Comparison of ENCODE assay signal across 16 mouse cellular contexts in genomic region chr1:194745177-194745934, GRCm38 (mm10).
A peak's percentile ranks its signal among the peaks of the same experiment; 100 is the strongest.
DNase-seq lines count a peak whose midpoint lies in the region; ATAC-seq and TF ChIP-seq lines count a peak whose summit lies in the region.
"Had no signal": no experiment of that assay in that cellular context is flagged by ENCODE, and none has a peak within 500 bp of the region (broad histone marks: within the 10 kb centered on the region; RNA-seq: fewer than 3 reads in every experiment).

No protein-coding gene starts in this region.

- peaks cover 14% of the 10 kb centered on the region for H3K36me3 ChIP-seq in midbrain, embryonic 10.5 days
- 0 out of 2 replicates have a peak, but pooled peaks cover 3% of the 10 kb centered on the region for H3K36me3 ChIP-seq in midbrain, postnatal 0 days (ENCODE audit: insufficient read depth, low read length)
- H3K36me3 ChIP-seq in forebrain, embryonic 12.5 days (replicated peaks), result 0 out of 2 replicates have a peak, but pooled peaks cover 12% of the 10 kb centered on the region
- H3K36me3 ChIP-seq in limb, embryonic 13.5 days, result no peaks in the 10 kb centered on the region
- H3K36me3 ChIP-seq in neural tube, embryonic 15.5 days, result peaks cover 10% of the 10 kb centered on the region
- H3K36me3 ChIP-seq: heart, embryonic 15.5 days; liver, embryonic 15.5 days had no signal

- H3K27ac ChIP-seq in midbrain, embryonic 10.5 days (replicated peaks), result 0 out of 2 replicates have a peak overlapping the region, but pooled peaks have one; percentile 46
- H3K27ac ChIP-seq in midbrain, postnatal 0 days (ENCODE audit: low read depth, low read length), result no peak overlapping the region
- peak overlapping the region; percentile 73 for H3K27ac ChIP-seq in forebrain, embryonic 12.5 days
- H3K27ac ChIP-seq in limb, embryonic 13.5 days, result peak overlapping the region; percentile 6; the same call in 1 of the 2 replicates
- H3K27ac ChIP-seq in neural tube, embryonic 15.5 days (replicated peaks), result peak overlapping the region; percentile 41; the same call in 1 of the 2 replicates
- H3K27ac ChIP-seq: heart, embryonic 15.5 days; liver, embryonic 15.5 days had no signal

- no peak for TF ChIP-seq CTCF in midbrain, postnatal 0 days (IDR thresholded peaks at IDR 0.05)

- 86% methylated on average over 2 of the region's 2 CpGs for WGBS in midbrain, embryonic 10.5 days
- WGBS in midbrain, postnatal 0 days, result 74% methylated on average over 2 of the region's 2 CpGs
- WGBS in forebrain, embryonic 12.5 days, result 68% methylated on average over 2 of the region's 2 CpGs
- 57% methylated on average over 2 of the region's 2 CpGs for WGBS in limb, embryonic 13.5 days
- 73% methylated on average over 2 of the region's 2 CpGs for WGBS in neural tube, embryonic 15.5 days

- DNase-seq in midbrain, embryonic 10.5 days (ENCODE audit: low spot score), result no peak
- DNase-seq in midbrain, postnatal 0 days (ENCODE audit: low spot score), result no peak
- DNase-seq in kidney, adult 11 months, result no peak
- no peak for DNase-seq in left cerebral cortex, adult 11 months (ENCODE audit: low spot score)
- DNase-seq in adrenal gland, postnatal 10 days, result no peak
- DNase-seq: cerebellum, adult 9-10 months; gastrocnemius, postnatal 36 days; kidney, postnatal 10 days; layer of hippocampus, adult 9-11 months; right cerebral cortex, postnatal 14 days had no signal

- H3K4me3 ChIP-seq in midbrain, embryonic 10.5 days, result no peak overlapping the region
- H3K4me3 ChIP-seq in midbrain, postnatal 0 days (ENCODE audit: low read depth, low read length), result no peak overlapping the region
- no peak overlapping the region for H3K4me3 ChIP-seq in forebrain, embryonic 12.5 days (replicated peaks)
- no peak overlapping the region for H3K4me3 ChIP-seq in limb, embryonic 13.5 days
- H3K4me3 ChIP-seq in neural tube, embryonic 15.5 days (replicated peaks), result no peak overlapping the region
- H3K4me3 ChIP-seq: heart, embryonic 15.5 days; liver, embryonic 15.5 days had no signal

- no peak for ATAC-seq in midbrain, postnatal 0 days (ENCODE audit: low FRiP score)
- ATAC-seq in forebrain, embryonic 12.5 days (ENCODE audit: low FRiP score), result no peak
- peak; percentile 54; the same call in 1 of the 2 replicates for ATAC-seq in limb, embryonic 13.5 days (ENCODE audit: low FRiP score, low read depth)
- no peak for ATAC-seq in neural tube, embryonic 15.5 days (ENCODE audit: low FRiP score)
- ATAC-seq: CD4-positive, CD25-positive, alpha-beta regulatory T cell, adult 4 months had no signal

- no peaks in the 10 kb centered on the region for H3K27me3 ChIP-seq in midbrain, embryonic 10.5 days (ENCODE audit: low read depth, poor library complexity, severe bottlenecking)
- H3K27me3 ChIP-seq in midbrain, postnatal 0 days (ENCODE audit: insufficient read depth, low read length), result no peaks in the 10 kb centered on the region
- H3K27me3 ChIP-seq in forebrain, embryonic 12.5 days, result no peaks in the 10 kb centered on the region
- H3K27me3 ChIP-seq in limb, embryonic 13.5 days, result no peaks in the 10 kb centered on the region
- H3K27me3 ChIP-seq in neural tube, embryonic 15.5 days (replicated peaks), result no peaks in the 10 kb centered on the region
- H3K27me3 ChIP-seq: heart, embryonic 15.5 days; liver, embryonic 15.5 days had no signal

- peaks cover 24% of the 10 kb centered on the region for H3K4me1 ChIP-seq in midbrain, embryonic 10.5 days
- H3K4me1 ChIP-seq in midbrain, postnatal 0 days (ENCODE audit: insufficient read depth, low read length), result no peaks in the 10 kb centered on the region
- peaks cover 43% of the 10 kb centered on the region for H3K4me1 ChIP-seq in forebrain, embryonic 12.5 days
- peaks cover 38% of the 10 kb centered on the region for H3K4me1 ChIP-seq in limb, embryonic 13.5 days
- H3K4me1 ChIP-seq in neural tube, embryonic 15.5 days, result peaks cover 43% of the 10 kb centered on the region

- no peak overlapping the region for H3K9ac ChIP-seq in midbrain, postnatal 0 days (replicated peaks; ENCODE audit: low read length, poor library complexity, severe bottlenecking)
- no peak overlapping the region for H3K9ac ChIP-seq in forebrain, embryonic 12.5 days
- no peak overlapping the region for H3K9ac ChIP-seq in limb, embryonic 13.5 days
- no peak overlapping the region for H3K9ac ChIP-seq in neural tube, embryonic 15.5 days (replicated peaks)
- H3K9ac ChIP-seq: heart, embryonic 15.5 days; liver, embryonic 15.5 days had no signal

- H3K9me3 ChIP-seq in midbrain, embryonic 10.5 days (replicated peaks), result no peaks in the 10 kb centered on the region
- H3K9me3 ChIP-seq in midbrain, postnatal 0 days (ENCODE audit: low read length), result no peaks in the 10 kb centered on the region
- no peaks in the 10 kb centered on the region for H3K9me3 ChIP-seq in forebrain, embryonic 12.5 days
- H3K9me3 ChIP-seq in limb, embryonic 13.5 days, result no peaks in the 10 kb centered on the region
- H3K9me3 ChIP-seq in neural tube, embryonic 15.5 days (replicated peaks), result no peaks in the 10 kb centered on the region
- H3K9me3 ChIP-seq: heart, embryonic 15.5 days; liver, embryonic 15.5 days had no signal

- H3K4me2 ChIP-seq in midbrain, postnatal 0 days (ENCODE audit: low read depth, low read length, poor library complexity, severe bottlenecking), result no peak overlapping the region
- no peak overlapping the region for H3K4me2 ChIP-seq in forebrain, embryonic 12.5 days
- no peak overlapping the region for H3K4me2 ChIP-seq in limb, embryonic 13.5 days (replicated peaks)
- H3K4me2 ChIP-seq in neural tube, embryonic 15.5 days, result no peak overlapping the region
- H3K4me2 ChIP-seq: heart, embryonic 15.5 days; liver, embryonic 15.5 days had no signal
